Mouse (Mus musculus) activated CD4-positive, CD25-positive, alpha-beta regulatory T cell, adult 4 months (primary cell): ENCODE measurements around the gene Ago3. TPM values are rescaled to one million over a fixed set of nuclear protein-coding genes. Genes with fewer than 3 reads are reported as not detected.
A peak's percentile ranks its signal among the peaks of the same experiment; 100 is the strongest.

Experiments used
- ATAC-seq: one replicate; pipeline ENCODE4 v1.8.0; 2017
- polyA plus RNA-seq, 2 experiments: library from polyadenylated mRNA; unstranded; fragments of 100-300 nt; shearing (Covaris generic); gene quantifications; one replicate each; pipeline ENCODE4 v1.2.1; 2017

The Ago3 gene
- polyA plus RNA-seq, 2 experiments from 2014 or later, result 14.9 to 21.0 TPM

- no peak for ATAC-seq
These were observed 13.6 kb downstream of the Ago3 start for GRCm38 (mm10) chr4:126415707-126416106.

GRCm38 (mm10) chr4:126412526-126412925 is 16.8 kb downstream of the Ago3 start:
- ATAC-seq, result no peak

- no peak for ATAC-seq
These were observed 57.9 kb downstream of the Ago3 start for GRCm38 (mm10) chr4:126371497-126371896.

GRCm38 (mm10) chr4:126360069-126360468 is 69.3 kb downstream of the Ago3 start:
- no peak for ATAC-seq

- ATAC-seq, result no peak
These were observed 85.9 kb downstream of the Ago3 start for GRCm38 (mm10) chr4:126343451-126343850.

- no peak for ATAC-seq
These were observed 89.9 kb downstream of the Ago3 start for GRCm38 (mm10) chr4:126339461-126339860.

- no peak for ATAC-seq
These were observed 97.0 kb downstream of the Ago3 start for GRCm38 (mm10) chr4:126332358-126332757.

- no peak for ATAC-seq
These were observed 97.6 kb downstream of the Ago3 start for GRCm38 (mm10) chr4:126331751-126332150.

GRCm38 (mm10) chr4:126330295-126330694 is 99.1 kb downstream of the Ago3 start:
- ATAC-seq, result no peak

GRCm38 (mm10) chr4:126326036-126326435 is 103.3 kb downstream of the Ago3 start:
- ATAC-seq, result no peak

GRCm38 (mm10) chr4:126325281-126325861 is 104.0 kb downstream of the Ago3 start, which contains the start of gene Tekt2:
Gene Tekt2, minus strand, starts transcription at chr4:126325688.
- ATAC-seq, result no peak

GRCm38 (mm10) chr4:126324861-126325260 is 104.5 kb downstream of the Ago3 start:
- no peak for ATAC-seq

- no peak for ATAC-seq
These were observed 106.7 kb downstream of the Ago3 start for GRCm38 (mm10) chr4:126322646-126323045.

- no peak for ATAC-seq
These were observed 107.4 kb downstream of the Ago3 start for GRCm38 (mm10) chr4:126321854-126322511.

- peak; percentile 97 for ATAC-seq
These were observed 108.1 kb downstream of the Ago3 start, which contains the start of gene Adprhl2 for GRCm38 (mm10) chr4:126321111-126321853. Gene Adprhl2, minus strand, starts transcription at chr4:126321703.

- no peak for ATAC-seq
These were observed 109.5 kb downstream of the Ago3 start for GRCm38 (mm10) chr4:126319806-126320205.

GRCm38 (mm10) chr4:126316443-126317040 is 112.8 kb downstream of the Ago3 start:
- no peak for ATAC-seq

GRCm38 (mm10) chr4:126315931-126316330 is 113.4 kb downstream of the Ago3 start:
- ATAC-seq, result no peak

- ATAC-seq, result no peak
These were observed 115.0 kb downstream of the Ago3 start for GRCm38 (mm10) chr4:126314393-126314792.

GRCm38 (mm10) chr4:126313202-126313601 is 116.2 kb downstream of the Ago3 start:
- no peak for ATAC-seq

GRCm38 (mm10) chr4:126311566-126312200 is 117.7 kb downstream of the Ago3 start:
- no peak for ATAC-seq

GRCm38 (mm10) chr4:126310344-126310743 is 119.0 kb downstream of the Ago3 start:
- no peak for ATAC-seq

- ATAC-seq, result peak; percentile 69
These were observed 119.4 kb downstream of the Ago3 start for GRCm38 (mm10) chr4:126309922-126310309.
